Mouse (Mus musculus): ENCODE measurements around the gene Ubald2.

- TF ChIP-seq CTCF (IDR thresholded peaks at IDR 0.05; ENCODE audit: low read depth) (no peak), EP300 (IDR thresholded peaks at IDR 0.05; ENCODE audit: low read depth) (no peak)
These were observed 42.8 kb downstream of the Ubald2 start for GRCm38 (mm10) chr11:116476696-116477095.
